Mouse (Mus musculus) liver, postnatal 0 days (tissue): Measurements from ENCODE around the gene Epha4.

Experiments
- CTCF ChIP-seq: sonication (generic); IDR thresholded peaks from 2 replicates; pipeline ENCODE4 v1.5.1; 2016; ENCODE audit warnings: antibody characterized with exemption, low read depth
- EP300 ChIP-seq: IDR thresholded peaks from 2 replicates; pipeline ENCODE4 v1.6.1; 2016; ENCODE audit warnings: antibody characterized with exemption, low read depth, mild to moderate bottlenecking

GRCm38 (mm10) chr1:77532576-77533183 lies 17.8 kb upstream of the Epha4 start:
- TF ChIP-seq CTCF = no peak
- no peak for TF ChIP-seq EP300
